Mouse (Mus musculus) heart, adult 9 months (tissue): ENCODE data around the gene Prima1.

Experiments used
- DNase-seq, 2 experiments: peaks; one replicate each; pipeline ENCODE4 v3.0.0; 2022; ENCODE audit warnings: low spot score in 2 of 2

The Prima1 gene

DNA sequence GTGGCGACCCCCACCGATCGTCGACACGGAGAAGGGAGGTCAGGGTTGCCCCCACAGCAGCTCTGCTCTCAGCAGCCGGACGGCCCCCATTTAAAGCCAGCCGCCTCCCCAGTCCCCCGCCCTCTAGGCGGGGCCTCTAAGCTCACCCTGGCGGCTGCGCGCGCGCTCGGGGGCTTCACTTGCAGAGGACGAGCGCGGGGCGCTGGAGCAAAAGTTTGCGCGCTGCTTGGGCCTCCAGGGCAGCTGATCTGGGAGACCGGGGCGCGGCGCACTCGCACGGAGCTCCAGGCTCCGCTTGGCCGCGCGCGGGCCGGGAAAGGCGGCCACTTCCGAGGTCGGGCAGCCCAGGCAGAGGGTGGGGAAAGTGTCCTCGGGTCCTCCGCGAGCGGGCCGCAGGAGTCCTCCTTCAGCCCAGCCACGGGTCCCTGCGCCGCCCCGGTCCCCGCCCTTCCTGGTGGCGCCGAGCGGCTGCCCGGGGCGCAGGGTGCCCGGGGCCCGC, at the start of gene Prima1:
Gene Prima1 (minus strand): TSS at position 68 of the 499 bp plus-strand sequence.
- DNase-seq = peak; percentile 57 to 61

DNA sequence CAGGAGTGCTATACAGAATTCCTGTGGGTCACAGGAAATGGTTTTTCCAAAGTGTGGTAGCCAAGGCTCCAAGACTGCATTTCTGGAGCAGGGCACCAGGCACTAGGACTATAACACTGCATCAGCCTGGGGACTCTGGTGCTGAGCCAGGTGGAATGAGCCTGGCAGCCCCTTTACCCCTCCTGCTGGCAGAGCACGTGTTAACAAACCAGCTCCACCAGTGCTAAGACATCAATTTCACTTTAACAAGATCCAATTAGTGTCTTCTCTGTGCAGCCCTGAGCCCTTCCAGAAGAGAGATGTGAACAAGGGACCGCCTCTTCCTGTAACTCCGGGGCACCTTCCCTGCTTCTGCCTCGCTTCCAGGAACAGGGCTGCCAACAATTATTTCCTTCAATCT, 45.3 kb upstream of the Prima1 start:
- DNase-seq = no peak

DNA sequence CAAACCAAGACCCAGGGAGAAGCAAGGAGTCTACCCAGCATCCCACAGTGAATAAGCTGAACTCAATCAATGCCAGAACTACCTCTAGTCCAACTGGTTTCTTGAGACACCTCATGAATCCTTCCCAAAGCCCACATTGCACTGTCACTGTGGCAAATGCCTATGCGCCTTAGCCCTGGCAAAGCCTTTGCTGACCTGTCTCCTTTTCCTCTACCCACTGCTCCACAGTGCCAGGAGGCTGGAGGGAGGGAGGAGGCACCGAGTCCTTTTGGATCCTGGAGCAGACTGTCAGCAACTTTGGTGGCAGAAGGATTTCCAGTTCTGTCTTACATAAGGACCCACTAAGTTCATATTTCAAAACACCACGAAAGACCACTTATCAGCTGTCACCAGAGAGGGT, 41.5 kb upstream of the Prima1 start:
- no peak for DNase-seq

DNA sequence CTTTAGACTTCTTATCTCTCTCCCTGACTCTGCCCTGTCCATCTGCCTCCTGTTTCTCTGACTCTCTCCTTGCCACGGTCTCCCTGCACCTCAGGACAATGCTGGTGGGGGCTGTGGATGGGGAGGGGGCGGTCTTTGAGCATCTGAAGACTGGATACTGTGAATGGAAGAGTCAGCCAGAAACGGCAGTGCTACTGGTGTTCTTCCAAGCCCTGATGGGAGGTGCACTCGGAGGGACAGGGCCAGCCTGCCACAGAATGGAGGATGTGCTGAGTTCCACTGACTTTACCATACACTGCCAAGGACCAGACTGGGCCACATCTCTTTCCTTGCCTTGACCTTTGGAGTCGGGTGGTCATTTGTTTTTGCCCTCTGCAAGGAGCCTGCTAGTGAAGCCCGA, 41.0 kb upstream of the Prima1 start:
- no peak for DNase-seq

DNA sequence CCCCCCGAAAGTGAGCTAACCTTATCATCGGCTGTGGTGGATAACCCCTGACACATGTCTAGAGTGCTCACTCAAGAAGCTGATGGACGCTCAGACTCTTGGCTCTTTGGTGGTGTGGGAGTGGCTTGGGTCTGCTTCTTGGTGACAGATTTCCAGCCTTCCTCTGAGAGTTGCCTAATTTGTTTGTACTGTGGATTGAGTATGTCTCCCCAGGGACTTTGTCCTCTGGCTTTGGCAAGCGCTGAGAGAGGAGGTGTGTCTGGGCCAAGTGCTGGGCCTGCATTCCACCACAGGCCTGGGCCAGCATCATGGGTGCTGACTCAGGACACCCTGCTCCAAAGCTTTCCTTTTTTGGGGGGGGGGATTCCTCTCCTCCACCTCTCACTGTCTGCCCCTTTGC, 40.0 kb upstream of the Prima1 start:
- DNase-seq = peak; percentile 31 to 53

DNA sequence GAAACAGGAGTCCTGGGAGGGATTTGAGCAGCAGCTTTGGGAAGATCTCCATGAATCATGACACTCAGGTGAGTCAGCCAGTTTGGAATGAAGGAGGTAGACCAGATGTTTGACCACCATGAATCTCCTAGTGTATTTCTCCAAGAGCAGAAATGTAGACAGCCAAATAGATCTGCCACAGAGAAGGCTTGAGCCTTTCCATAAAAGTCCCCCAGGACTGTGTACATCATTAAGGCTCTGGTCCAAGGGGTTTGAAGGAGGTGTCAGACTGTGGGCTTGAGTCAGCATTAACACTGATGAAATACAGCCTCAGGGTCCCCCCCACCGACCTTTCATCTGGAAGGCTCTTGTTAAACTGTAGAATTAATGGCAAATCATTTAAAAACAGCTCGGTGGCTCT, 39.5 kb upstream of the Prima1 start:
- DNase-seq = no peak

DNA sequence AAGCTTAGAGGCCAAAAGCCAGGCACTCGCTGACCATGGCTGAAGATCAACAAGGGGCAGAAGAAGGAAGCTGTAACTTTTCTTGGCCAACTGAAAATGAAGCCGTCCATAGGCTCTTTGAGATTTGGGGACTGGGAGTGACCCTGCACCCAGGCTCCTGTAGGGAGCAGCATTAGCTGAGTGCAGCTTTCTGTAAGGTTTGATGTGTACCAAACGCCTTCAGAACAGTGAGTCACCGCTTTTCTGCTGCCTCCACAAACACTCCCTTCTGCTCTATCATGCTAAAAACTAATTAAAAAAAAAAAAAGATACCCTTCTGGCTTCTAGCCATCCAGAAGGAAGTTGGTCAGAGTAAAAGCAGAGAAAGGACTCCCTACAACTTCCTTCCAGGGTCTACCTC, 34.5 kb upstream of the Prima1 start:
- no peak for DNase-seq

DNA sequence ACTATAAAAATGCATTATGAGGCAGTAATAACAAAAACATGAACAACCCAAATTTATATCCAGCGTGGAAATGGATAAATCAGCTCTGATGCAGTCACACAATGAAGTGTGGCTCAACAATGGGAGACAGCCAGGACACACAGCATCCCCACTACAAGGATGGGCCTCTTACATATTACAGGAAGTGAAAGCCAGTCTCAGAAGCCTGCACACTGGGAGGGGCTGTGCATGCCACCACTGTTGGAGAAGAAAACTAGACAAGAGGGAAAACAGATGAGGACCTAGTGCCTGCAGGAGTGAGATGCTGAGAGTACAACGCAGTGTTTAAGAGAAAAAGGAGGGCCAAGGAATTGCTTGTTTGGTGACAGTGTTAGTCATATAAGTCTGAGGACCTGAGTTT, 31.8 kb upstream of the Prima1 start:
- DNase-seq = no peak

DNA sequence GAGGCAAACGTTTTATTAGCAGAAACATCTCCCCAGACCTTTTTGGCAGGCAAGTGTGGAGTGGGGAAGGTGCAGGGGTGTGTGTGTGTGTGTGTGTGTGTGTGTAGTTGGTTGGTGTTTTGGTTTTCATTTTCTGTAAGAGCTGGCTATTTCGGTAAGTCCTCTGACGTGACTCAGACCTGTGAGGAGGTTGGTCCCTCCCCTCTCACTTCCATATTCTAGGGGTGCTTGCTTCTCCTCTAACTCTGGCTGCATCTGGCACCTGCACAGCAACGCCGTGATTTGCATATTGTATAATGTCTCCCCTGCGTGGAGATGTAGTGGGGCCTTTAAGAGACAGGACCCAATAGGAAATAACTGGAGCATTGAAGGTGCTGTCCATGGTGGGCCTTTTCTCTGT, 31.1 kb upstream of the Prima1 start:
- DNase-seq = no peak

DNA sequence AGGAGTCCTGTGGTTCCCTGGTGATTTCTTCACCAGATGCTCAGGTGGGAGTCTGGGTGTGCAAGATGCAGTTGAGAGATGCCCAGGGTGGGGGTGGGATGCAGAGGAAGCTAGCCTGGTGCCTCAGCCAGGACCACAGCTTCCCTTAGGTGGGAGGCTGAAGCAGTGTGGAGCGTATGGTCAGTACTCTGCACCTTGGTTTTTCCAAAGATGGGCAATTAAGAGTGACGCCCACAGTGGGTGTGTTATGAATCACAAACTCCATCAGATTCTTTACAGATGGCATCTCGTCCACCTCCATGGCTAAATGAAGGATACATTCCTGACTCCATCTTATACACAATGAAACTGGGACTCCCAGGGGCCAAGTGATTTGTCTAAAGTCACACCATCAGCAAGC, 30.2 kb upstream of the Prima1 start:
- DNase-seq = no peak

DNA sequence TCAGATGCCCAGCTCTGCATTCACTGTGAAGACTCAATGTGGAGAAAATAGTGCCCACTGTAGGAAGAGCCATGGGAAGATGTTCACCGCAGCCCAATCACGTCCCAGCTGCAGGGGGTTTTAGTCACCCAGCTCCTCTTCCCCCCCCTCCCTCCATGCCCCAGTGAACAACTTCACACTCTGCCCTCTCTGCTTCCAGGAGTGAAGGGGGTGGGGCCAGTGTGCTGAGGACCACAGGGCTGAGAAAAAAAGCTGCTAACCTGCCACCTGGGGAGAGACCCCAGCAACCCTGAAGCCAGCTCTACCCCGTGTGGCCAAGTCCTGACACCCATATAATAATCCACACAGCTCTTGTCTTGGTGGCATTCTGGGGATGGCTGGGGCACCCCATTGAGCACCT, 24.7 kb upstream of the Prima1 start:
- DNase-seq = no peak

DNA sequence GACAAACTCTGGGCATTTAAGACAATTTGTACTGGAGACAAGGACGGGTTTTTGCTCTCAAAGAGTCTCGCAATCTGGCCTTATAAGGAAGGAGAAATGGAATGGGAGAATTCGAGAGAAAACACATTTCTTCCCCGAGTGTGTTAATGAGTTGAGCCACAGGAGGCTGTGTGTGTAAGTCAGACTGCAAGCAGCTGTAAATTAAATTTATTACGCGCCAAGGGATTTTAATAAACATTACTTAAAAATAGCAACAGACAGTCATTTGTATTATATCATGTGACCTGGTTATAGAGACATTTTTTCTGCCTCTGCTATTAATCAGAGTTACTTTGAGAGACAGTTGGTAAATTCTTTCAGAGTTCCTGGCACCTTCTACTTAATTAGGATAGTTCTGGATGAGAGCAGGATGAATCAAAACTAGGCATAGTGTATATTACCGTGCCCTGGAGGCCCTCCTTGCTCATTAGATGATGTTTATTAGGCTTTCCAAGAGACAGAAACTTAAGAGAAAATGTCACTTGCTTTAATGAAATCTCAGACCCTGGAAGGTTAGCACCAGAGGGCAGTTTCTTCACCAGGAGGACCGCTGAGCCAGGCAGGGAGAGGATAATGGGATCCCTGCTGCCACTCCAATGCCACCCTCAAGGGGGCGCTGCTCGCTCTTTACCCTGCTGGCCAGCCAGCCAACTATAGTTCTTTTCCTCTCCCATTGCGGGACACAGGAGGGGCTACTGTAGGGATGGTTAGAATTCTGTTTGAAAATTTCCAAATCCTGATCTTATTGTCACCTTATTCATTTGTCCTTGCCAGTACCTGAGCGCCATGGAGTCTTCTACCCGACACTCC, 20.3 kb upstream of the Prima1 start:
- no peak for DNase-seq

DNA sequence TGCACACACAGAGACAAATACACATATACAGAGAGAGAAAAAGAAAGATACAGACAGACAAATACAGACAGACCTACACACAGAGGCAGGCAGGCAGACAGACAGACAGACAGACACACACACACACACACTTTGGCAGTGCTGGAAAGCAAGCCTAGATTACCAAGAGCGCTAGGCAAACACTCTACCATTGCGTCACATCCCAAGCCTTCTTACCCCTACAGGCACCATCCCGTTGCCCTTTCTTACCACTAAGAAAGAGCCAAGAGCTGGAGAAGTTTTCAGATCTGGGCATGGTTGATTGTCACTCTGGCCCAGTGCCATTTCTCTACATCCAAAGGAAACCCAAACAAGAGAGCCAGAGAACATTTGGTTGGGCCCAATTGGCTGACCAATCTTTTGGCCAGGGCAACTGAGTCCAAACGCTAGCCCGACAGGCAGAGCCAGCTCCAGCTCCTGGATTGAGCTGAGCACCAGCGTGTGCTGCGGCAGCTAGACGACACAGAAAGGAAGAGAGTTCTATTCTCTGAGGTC, 11.0 kb upstream of the Prima1 start:
- no peak for DNase-seq

DNA sequence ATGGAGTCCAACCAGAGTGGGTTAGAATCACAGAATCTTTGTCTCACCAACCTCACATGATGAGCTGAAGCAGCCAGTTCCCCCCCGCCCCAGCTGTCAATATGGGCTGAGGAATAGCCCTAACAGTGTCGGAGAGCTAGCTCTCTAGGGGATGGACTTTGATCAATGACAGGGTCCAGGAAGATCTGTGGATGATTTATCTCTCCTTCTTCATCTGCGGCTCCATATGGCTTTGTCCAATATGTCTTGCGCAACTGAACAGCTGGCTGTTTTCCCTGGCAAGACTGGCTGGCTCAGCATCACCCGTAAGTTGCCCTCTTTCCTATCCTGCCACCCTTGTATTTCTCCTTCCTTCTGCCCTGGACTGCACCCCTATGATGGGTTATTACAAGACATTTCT, 9.2 kb upstream of the Prima1 start:
- peak in 1 of 2 experiments; percentile 6 for DNase-seq

DNA sequence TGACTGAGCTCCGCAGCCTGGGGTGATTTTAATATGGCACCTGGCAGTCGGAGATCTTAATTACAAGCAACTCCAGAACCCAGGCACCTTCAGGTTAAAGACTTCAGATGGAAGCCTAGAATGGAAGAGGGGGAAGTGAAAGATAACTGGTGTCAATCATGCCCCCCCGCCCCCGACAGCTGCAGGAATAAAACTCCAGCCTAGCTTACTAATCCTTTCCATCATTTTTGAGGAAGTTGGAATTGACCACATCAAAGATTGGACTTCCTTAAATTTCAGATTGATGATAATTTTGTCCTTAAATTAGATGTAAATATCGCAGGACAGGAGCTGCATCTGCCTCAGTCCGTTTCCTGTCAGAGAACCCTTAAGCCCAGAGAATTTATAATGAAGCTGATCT, 8.4 kb upstream of the Prima1 start:
- no peak for DNase-seq

DNA sequence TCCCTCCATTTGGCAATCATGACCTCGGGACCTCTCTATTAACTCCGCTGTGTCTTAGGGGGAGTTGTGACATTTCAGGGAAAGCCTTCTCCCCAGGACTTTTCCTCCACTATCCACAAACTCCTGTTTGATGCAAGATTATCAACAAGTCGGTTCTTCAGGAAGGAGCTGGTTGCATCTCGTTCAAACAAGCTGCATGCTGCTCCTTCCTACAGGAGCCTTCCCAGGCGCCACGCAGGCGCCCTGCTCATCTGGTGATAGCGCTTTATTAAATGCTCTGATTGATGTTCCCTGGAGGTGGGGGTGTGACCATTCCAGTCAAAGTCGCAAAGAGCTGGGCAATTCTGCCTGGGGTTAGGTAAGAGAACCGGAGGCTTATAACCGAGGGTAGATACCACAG, 1.1 kb upstream of the Prima1 start:
- no peak for DNase-seq

DNA sequence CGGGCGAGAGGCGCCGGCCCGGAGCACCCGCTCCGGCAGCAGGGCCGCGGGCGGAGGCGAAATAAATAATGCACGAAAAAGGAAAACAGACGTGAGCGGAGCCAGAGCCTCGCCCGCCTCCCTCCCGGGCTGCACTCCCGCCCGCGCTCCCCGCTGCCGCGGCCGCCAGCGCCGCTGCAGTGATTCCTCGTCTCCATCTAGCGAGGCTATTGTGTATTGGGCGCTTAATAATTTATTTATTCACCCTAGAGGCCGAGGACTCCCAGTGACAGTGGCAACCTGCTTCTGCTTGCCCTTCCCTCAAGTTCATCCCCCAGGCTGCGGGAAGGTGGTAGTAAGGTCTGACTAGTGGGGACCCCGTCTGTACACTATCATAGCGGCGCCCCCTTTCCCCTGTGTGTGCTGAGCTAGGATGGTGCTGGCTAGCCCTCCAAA, 658 bp upstream of the Prima1 start:
- peak; percentile 25 to 30 for DNase-seq

DNA sequence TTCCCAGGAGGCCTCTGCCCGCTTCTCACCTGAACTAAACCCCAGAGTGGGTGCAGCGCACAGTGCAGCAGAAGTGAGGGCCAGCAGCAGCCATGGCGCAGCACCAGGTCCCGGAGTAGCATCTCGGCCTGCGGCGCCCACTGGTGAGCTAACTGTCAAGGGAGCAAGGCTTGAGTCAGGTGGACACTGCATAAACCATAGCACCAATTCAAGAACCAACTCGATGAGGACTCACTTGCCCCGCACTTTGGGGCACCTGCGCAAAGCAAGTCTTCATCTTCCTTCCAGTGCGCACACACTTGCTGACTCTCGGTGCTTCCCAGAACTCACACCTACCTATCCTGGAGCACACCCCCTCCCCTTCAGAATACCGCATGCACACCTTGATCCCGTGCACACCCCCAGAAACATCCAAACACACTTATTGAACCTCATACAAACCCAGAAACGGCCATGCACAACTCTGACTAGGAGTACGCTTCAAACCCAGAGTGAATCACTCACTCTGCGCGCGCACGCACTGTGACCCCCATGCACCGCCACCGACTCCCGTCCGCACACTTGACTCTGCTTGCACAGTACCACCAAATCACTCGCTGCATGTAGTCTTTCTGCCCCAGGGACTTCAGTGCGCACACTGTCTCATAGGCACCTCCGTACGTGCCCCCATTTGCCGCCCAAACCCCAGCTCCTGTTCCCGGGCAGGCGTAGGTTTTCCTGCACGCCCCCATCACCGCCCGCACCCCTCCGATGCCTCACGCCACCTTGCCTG, 453 bp downstream of the Prima1 start:
- DNase-seq = no peak

DNA sequence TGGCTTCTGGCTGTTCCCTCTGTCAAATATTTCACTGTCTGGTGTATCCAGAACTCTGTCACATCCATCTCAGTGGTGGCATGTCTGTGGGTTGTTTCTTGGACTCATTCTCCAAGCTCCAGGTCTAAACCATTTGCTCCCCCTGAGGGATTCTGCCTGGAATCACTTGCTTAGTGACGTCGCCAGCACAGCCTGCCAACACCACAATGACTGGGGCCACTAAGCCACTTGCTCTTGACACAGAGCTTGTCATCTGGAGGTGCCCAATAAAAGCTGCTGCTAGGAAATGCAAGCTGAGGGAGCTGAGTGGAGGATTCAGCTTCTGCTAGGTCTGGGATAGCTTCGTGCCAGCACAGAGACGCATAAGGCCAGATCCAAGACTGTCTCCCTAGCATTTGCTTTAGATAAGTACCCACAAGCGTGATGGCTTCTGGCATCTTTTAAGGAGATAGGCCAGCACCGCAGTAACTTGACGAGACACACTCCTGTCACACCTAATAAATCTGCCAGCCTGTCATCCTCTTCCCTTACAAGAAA, 3.0 kb downstream of the Prima1 start:
- no peak for DNase-seq

DNA sequence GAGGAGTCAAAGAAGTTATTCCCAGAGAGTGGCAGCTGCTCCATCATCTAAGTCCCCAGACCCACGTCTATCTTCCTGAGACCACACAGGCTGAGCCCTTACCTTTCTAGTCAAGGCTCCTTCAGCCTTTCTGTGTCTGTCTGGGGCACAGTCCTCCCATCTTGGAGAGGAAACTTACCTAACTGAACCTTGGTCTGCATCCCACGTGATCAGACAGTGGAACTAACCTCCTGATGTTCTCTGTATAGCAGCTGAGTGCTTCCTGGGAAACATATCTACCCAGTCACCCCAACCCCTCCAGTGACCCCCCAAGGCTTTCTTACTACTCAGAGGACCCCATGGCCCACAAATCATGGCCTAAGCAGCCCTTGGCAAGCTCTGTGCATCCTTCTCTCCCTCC, 6.1 kb downstream of the Prima1 start:
- no peak for DNase-seq

DNA sequence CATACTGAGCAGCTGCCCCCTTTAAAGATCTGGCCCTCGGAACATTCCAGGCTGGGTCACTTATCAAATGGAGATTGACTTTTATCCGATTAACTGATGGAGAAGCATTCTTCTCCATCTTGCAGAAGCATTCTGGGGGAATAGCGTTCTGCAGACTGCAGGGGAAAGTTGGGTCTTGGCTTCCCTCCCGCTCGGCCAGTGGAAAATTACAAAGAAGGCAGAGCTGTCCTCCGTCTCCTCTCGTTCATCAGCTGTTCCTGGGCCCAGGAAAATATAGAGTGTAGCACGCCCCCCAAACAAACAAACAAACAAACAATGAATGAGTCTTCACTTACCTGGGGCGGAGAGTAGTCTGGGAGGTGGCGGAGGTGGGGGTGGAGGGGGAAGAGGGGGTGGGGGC, 6.7 kb downstream of the Prima1 start:
- no peak for DNase-seq

DNA sequence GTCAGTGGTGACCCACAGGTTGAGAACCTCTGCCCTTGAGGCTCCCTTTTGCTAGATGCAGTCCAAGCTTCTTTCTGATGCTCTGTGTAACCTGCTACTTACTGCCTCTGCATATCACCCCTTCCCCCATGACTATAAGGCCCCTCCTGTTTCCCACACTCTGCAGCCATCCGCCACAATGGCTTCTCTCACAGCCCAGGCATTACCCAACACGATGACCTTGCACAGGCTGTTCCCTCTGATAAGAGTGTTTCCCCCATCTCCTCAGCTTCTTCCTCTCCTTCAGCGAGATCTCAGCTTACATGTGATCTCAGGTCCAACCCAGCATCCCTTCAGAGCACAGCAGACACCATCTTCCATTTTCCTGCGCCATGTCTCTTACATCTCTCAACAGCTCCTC, 12.9 kb downstream of the Prima1 start:
- no peak for DNase-seq
